Mouse (Mus musculus): Measurements from ENCODE around the gene B3gat2.

GRCm38 (mm10) chr1:23855623-23856022 is 94.1 kb downstream of the B3gat2 start:
- TF ChIP-seq CTCF (IDR thresholded peaks at IDR 0.05; ENCODE audit: low read depth, low read length) (no peak), POLR2A (IDR thresholded peaks at IDR 0.05; ENCODE audit: borderline replicate concordance, low read depth, low read length) (no peak)
